Mouse (Mus musculus) bone marrow, adult 2 months (tissue): ENCODE data around the gene Eef1a2.

Experiments
- CTCF ChIP-seq: fragments of 200-500 bp; IDR thresholded peaks from 2 replicates; pipeline ENCODE4 v1.5.1; 2011; ENCODE audit warnings: low read length, control low read depth; ENCODE audit not compliant: control insufficient read depth, insufficient read depth
- POLR2A ChIP-seq: fragments of 200-500 bp; IDR thresholded peaks from 2 replicates; pipeline ENCODE4 v1.6.1; 2011; ENCODE audit warnings: low read depth, mild to moderate bottlenecking, control low read depth, low read length, borderline replicate concordance; ENCODE audit not compliant: control insufficient read depth

DNA sequence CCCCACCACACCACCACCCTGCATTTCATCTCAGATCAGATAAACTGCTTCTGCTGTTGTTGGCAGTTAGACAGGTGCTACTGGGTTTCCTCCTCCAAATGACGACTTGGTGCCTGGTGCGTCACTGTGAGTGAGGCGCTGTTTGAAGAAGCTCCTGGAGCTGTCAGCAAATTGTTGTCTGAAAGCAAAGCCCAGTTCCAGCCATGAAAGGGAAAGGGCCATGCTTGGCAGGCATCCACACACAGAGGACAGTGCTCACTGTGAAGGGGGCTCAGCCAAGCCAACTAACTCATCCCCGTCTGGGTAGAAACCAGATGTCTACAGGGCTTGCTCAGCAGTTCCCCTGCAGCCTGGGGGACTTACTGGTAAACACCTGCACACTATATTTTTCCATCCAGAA lies 27.9 kb downstream of the Eef1a2 start:
- no peak for TF ChIP-seq CTCF
- TF ChIP-seq POLR2A = no peak
